ENCODE assay signal across 15 mouse cellular contexts in the genomic region with DNA sequence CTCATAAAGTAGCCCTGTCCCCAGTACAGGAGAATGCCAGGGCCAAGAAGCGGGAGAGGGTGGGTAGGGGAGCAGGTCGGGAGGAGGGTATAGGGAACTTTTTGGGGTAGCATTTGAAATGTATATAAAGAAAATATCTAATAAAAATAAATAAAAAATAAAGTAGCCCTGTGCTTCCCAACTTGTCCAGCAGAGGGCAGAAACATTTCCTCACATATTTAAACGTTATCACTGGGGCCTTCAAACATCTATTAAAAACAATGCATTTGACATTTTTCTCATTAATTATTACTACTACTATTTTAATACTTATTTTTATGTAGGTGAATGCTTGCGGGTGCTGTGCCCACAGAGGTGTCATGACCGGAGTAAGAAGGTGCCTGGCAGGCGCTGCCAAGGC. TPM values are rescaled to one million over a fixed set of nuclear protein-coding genes. Genes with fewer than 3 reads are reported as not detected.
DNase-seq lines count a peak whose midpoint lies in the region; ATAC-seq and TF ChIP-seq lines count a peak whose summit lies in the region.
"Had no signal": no experiment of that assay in that cellular context is flagged by ENCODE, and none has a peak within 500 bp of the region (broad histone marks: within the 10 kb centered on the region; RNA-seq: fewer than 3 reads in every experiment).

No protein-coding gene starts in this region.

- DNase-seq in CD4-positive, CD25-positive, alpha-beta regulatory T cell, adult 2 months (ENCODE audit: low read depth, low spot score), result peak; percentile 56
- DNase-seq in hindbrain, postnatal 0 days (ENCODE audit: low spot score), result no peak
- peak; percentile 50 for DNase-seq in lung, postnatal 36 days
- no peak for DNase-seq in lung, adult 2 months
- DNase-seq in stomach, postnatal 0 days (ENCODE audit: low spot score), result no peak
- DNase-seq in neural tube, embryonic 10.5 days (ENCODE audit: extremely low spot score, low spot score), result no peak
- DNase-seq: heart, adult 11 months; liver; right cerebral cortex, postnatal 4 days had no signal

- no peak overlapping the region for H3K4me3 ChIP-seq in hindbrain, postnatal 0 days (ENCODE audit: low read length)
- H3K4me3 ChIP-seq in hindbrain, embryonic 16.5 days (ENCODE audit: low read length), result no peak overlapping the region
- H3K4me3 ChIP-seq in lung, adult 2 months (replicated peaks; ENCODE audit: extremely low read depth, low read depth, low read length), result no peak overlapping the region
- H3K4me3 ChIP-seq in stomach, postnatal 0 days (ENCODE audit: low read depth, low read length), result no peak overlapping the region
- H3K4me3 ChIP-seq: hindbrain, embryonic 15.5 days; neural tube, embryonic 15.5 days had no signal

- H3K27me3 ChIP-seq in hindbrain, postnatal 0 days (ENCODE audit: insufficient read depth, low read length), result no peaks in the 10 kb centered on the region
- H3K27me3 ChIP-seq in hindbrain, embryonic 16.5 days (replicated peaks; ENCODE audit: control insufficient read depth, insufficient read depth, low read length), result no peaks in the 10 kb centered on the region
- H3K27me3 ChIP-seq in stomach, postnatal 0 days (ENCODE audit: control insufficient read depth, insufficient read depth, low read length), result no peaks in the 10 kb centered on the region
- H3K27me3 ChIP-seq: hindbrain, embryonic 15.5 days; neural tube, embryonic 15.5 days had no signal

- WGBS in hindbrain, postnatal 0 days, result 60% methylated on average over 6 of the region's 6 CpGs
- 53% methylated on average over 6 of the region's 6 CpGs for WGBS in hindbrain, embryonic 16.5 days
- WGBS in lung, adult 2 months, result 50% methylated on average over 6 of the region's 6 CpGs
- WGBS in stomach, postnatal 0 days, result 52% methylated on average over 6 of the region's 6 CpGs

- TF ChIP-seq POLR2A in lung, adult 2 months (IDR thresholded peaks at IDR 0.05; ENCODE audit: borderline replicate concordance, extremely low read depth, low read depth, low read length), result no peak

- no peak overlapping the region for H3K9ac ChIP-seq in hindbrain, postnatal 0 days (replicated peaks; ENCODE audit: low read length)
- no peak overlapping the region for H3K9ac ChIP-seq in hindbrain, embryonic 16.5 days (ENCODE audit: low read depth, low read length)
- no peak overlapping the region for H3K9ac ChIP-seq in stomach, postnatal 0 days (ENCODE audit: low read length)
- H3K9ac ChIP-seq: hindbrain, embryonic 15.5 days; neural tube, embryonic 15.5 days had no signal

- no peaks in the 10 kb centered on the region for H3K9me3 ChIP-seq in hindbrain, postnatal 0 days (ENCODE audit: low read length)
- H3K9me3 ChIP-seq in hindbrain, embryonic 16.5 days (ENCODE audit: control insufficient read depth, low read length), result no peaks in the 10 kb centered on the region
- no peaks in the 10 kb centered on the region for H3K9me3 ChIP-seq in stomach, postnatal 0 days (ENCODE audit: control insufficient read depth, low read length)
- H3K9me3 ChIP-seq: hindbrain, embryonic 15.5 days; megakaryocyte, embryonic 14.5 days; neural tube, embryonic 15.5 days had no signal

- H3K4me2 ChIP-seq in hindbrain, postnatal 0 days (ENCODE audit: low read depth, low read length), result no peak overlapping the region
- no peak overlapping the region for H3K4me2 ChIP-seq in hindbrain, embryonic 16.5 days (ENCODE audit: low read length)
- H3K4me2 ChIP-seq in stomach, postnatal 0 days (replicated peaks; ENCODE audit: low read depth), result no peak overlapping the region
- H3K4me2 ChIP-seq: hindbrain, embryonic 15.5 days; neural tube, embryonic 15.5 days had no signal

- peak; percentile 66 for TF ChIP-seq CTCF in hindbrain, postnatal 0 days (IDR thresholded peaks at IDR 0.05; ENCODE audit: low read depth)
- no peak for TF ChIP-seq CTCF in lung, adult 2 months (IDR thresholded peaks at IDR 0.05; ENCODE audit: insufficient read depth, low read length)
- TF ChIP-seq CTCF in stomach, postnatal 0 days (IDR thresholded peaks at IDR 0.05; ENCODE audit: low read depth), result peak; percentile 68

- no peak overlapping the region for H3K27ac ChIP-seq in hindbrain, postnatal 0 days
- no peak overlapping the region for H3K27ac ChIP-seq in hindbrain, embryonic 16.5 days (ENCODE audit: low read depth, low read length)
- H3K27ac ChIP-seq in stomach, postnatal 0 days (replicated peaks), result no peak overlapping the region
- H3K27ac ChIP-seq: hindbrain, embryonic 15.5 days; neural tube, embryonic 15.5 days had no signal

- ATAC-seq in CD4-positive, CD25-positive, alpha-beta regulatory T cell, adult 4 months, result no peak
- ATAC-seq in hindbrain, postnatal 0 days, result no peak
- no peak for ATAC-seq in hindbrain, embryonic 16.5 days
- no peak for ATAC-seq in stomach, postnatal 0 days (ENCODE audit: low FRiP score, low TSS enrichment)

- H3K4me1 ChIP-seq in hindbrain, postnatal 0 days (ENCODE audit: insufficient read depth, low read length), result peaks cover 6% of the 10 kb centered on the region; the same call in 1 of the 2 replicates
- peaks cover 13% of the 10 kb centered on the region for H3K4me1 ChIP-seq in hindbrain, embryonic 16.5 days (ENCODE audit: control insufficient read depth, insufficient read depth, low read depth, low read length)
- peaks cover 3% of the 10 kb centered on the region; the same call in 1 of the 2 replicates for H3K4me1 ChIP-seq in lung, adult 2 months (ENCODE audit: control insufficient read depth, insufficient read depth, low read length)
- H3K4me1 ChIP-seq in stomach, postnatal 0 days (replicated peaks; ENCODE audit: control insufficient read depth, insufficient read depth), result peaks cover 2% of the 10 kb centered on the region; the same call in 1 of the 2 replicates

- TF ChIP-seq EP300 in stomach, postnatal 0 days (optimal IDR thresholded peaks at IDR 0.05), result no peak

- H3K36me3 ChIP-seq in hindbrain, postnatal 0 days (ENCODE audit: insufficient read depth, low read length), result peaks cover 6% of the 10 kb centered on the region; the same call in 1 of the 2 replicates
- 0 out of 2 replicates have a peak, but pooled peaks cover 8% of the 10 kb centered on the region for H3K36me3 ChIP-seq in hindbrain, embryonic 16.5 days (ENCODE audit: control insufficient read depth, insufficient read depth, low read length)
- H3K36me3 ChIP-seq in stomach, postnatal 0 days (ENCODE audit: control insufficient read depth, insufficient read depth, low read length), result no peaks in the 10 kb centered on the region

RNA-seq across cellular contexts. Expression of a gene that starts 1.9 kb away (rescaled TPM):
- polyA plus RNA-seq in CD4-positive, CD25-positive, alpha-beta regulatory T cell, adult 4 months (2017; shearing (Covaris generic)), result 10 to 100 TPM; 24.7 to 29.1 TPM
- total RNA-seq in hindbrain, postnatal 0 days (2014; rRNA removed), result 17.8 and 22.7 TPM in 2 replicates
- polyA plus RNA-seq in hindbrain, postnatal 0 days (2015; fragmentation: Nextera tagmentation; extraction: Ambion mirVana), result 18.1 and 19.1 TPM in 2 replicates
- 30.7 and 35.1 TPM in 2 replicates for polyA plus RNA-seq in hindbrain, embryonic 16.5 days (2015; fragmentation: Nextera tagmentation; extraction: Ambion mirVana)
- 27.3 and 29.4 TPM in 2 replicates for polyA plus RNA-seq in lung, adult 2 months (2012; rRNA removed)
- polyA plus RNA-seq in stomach, postnatal 0 days (2015; fragmentation: Nextera tagmentation; extraction: Ambion mirVana), result 13.5 and 15.2 TPM in 2 replicates

RNA-seq across cellular contexts. Expression of a gene that starts 14.7 kb away (rescaled TPM):
- not detected for polyA plus RNA-seq in CD4-positive, CD25-positive, alpha-beta regulatory T cell, adult 4 months (2017; shearing (Covaris generic))
- not detected in 2 replicates for total RNA-seq in hindbrain, postnatal 0 days (2014; rRNA removed)
- polyA plus RNA-seq in hindbrain, postnatal 0 days (2015; fragmentation: Nextera tagmentation; extraction: Ambion mirVana), result 0.08 TPM in 1 of 2 replicates, not detected in the other
- polyA plus RNA-seq in hindbrain, embryonic 16.5 days (2015; fragmentation: Nextera tagmentation; extraction: Ambion mirVana), result not detected in 2 replicates
- not detected in 2 replicates for polyA plus RNA-seq in lung, adult 2 months (2012; rRNA removed)
- polyA plus RNA-seq in stomach, postnatal 0 days (2015; fragmentation: Nextera tagmentation; extraction: Ambion mirVana), result 3.4 and 3.5 TPM in 2 replicates
- total RNA-seq: layer of hippocampus, postnatal 25 days had no signal
- polyA plus RNA-seq: hindbrain, embryonic 15.5 days; neural tube, embryonic 15.5 days had no signal

RNA-seq across cellular contexts. Expression of a gene that starts 18.0 kb away (rescaled TPM):
- not detected for polyA plus RNA-seq in CD4-positive, CD25-positive, alpha-beta regulatory T cell, adult 4 months (2017; shearing (Covaris generic))
- not detected in 2 replicates for total RNA-seq in hindbrain, postnatal 0 days (2014; rRNA removed)
- 0.14 and 0.29 TPM in 2 replicates for polyA plus RNA-seq in hindbrain, postnatal 0 days (2015; fragmentation: Nextera tagmentation; extraction: Ambion mirVana)
- 0.16 and 0.55 TPM in 2 replicates for polyA plus RNA-seq in hindbrain, embryonic 16.5 days (2015; fragmentation: Nextera tagmentation; extraction: Ambion mirVana)
- polyA plus RNA-seq in lung, adult 2 months (2012; rRNA removed), result not detected in 2 replicates
- 1.1 and 1.2 TPM in 2 replicates for polyA plus RNA-seq in stomach, postnatal 0 days (2015; fragmentation: Nextera tagmentation; extraction: Ambion mirVana)

RNA-seq across cellular contexts. Expression of a gene that starts 26.5 kb away (rescaled TPM):
- polyA plus RNA-seq in CD4-positive, CD25-positive, alpha-beta regulatory T cell, adult 4 months (2017; shearing (Covaris generic)), result 10 to 100 TPM; 12.2 to 20.4 TPM
- total RNA-seq in hindbrain, postnatal 0 days (2014; rRNA removed), result 11.2 and 14.3 TPM in 2 replicates
- polyA plus RNA-seq in hindbrain, postnatal 0 days (2015; fragmentation: Nextera tagmentation; extraction: Ambion mirVana), result 7.5 TPM in 2 replicates
- 7.4 and 9.1 TPM in 2 replicates for polyA plus RNA-seq in hindbrain, embryonic 16.5 days (2015; fragmentation: Nextera tagmentation; extraction: Ambion mirVana)
- 18.1 and 19.0 TPM in 2 replicates for polyA plus RNA-seq in lung, adult 2 months (2012; rRNA removed)
- polyA plus RNA-seq in stomach, postnatal 0 days (2015; fragmentation: Nextera tagmentation; extraction: Ambion mirVana), result 3.6 and 3.9 TPM in 2 replicates

Comparison
In these comparisons a context has a peak if more than half of its experiments do, and no peak if none do; other contexts are left out.
1. DNase-seq: peak in CD4-positive, CD25-positive, alpha-beta regulatory T cell, adult 2 months (single experiment) and lung, postnatal 36 days (single experiment); none in hindbrain, postnatal 0 days (single experiment), lung, adult 2 months (single experiment), stomach, postnatal 0 days (single experiment) and neural tube, embryonic 10.5 days (single experiment).